Mouse (Mus musculus): ENCODE data around the gene 6820408C15Rik. TPM values are rescaled to one million over a fixed set of nuclear protein-coding genes. Genes with fewer than 3 reads are reported as not detected.
A peak's percentile ranks its signal among the peaks of the same experiment; 100 is the strongest.
"Not testable (repeated sequence)": the region's sequence is repeated elsewhere in the genome, so short reads cannot be mapped to it uniquely, and the experiment has no call there.

6820408C15Rik gene
- polyA plus RNA-seq, 1 experiment: not detected

DNA sequence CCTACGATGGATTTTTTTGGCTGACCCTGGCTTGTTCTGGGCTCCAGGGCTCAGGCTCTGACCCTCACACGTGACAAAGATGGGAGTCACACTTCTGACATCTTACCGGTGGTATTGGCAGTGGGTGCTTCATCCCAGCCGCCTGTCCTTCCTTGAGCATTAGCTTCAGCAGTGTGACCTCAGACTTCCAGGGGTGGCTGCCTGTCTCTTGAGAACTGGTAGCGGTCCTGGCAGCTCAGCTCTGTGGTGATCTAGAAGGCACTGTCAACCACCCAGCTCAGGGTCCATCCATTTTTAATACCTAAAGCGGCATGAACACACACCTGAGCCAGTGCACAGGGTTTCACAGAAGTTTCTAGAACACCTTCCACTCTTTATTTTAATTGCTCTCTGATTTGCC, 5.6 kb upstream of the 6820408C15Rik start:
- TF ChIP-seq POLR2A (IDR thresholded peaks at IDR 0.05; ENCODE audit: borderline replicate concordance, low read depth, low read length): no peak
- no peak for TF ChIP-seq CTCF (IDR thresholded peaks at IDR 0.05; ENCODE audit: low read depth, low read length)
- no peaks in the 10 kb centered on the region for H3K4me1 ChIP-seq (ENCODE audit: control insufficient read depth, insufficient read depth, low read length)
- H3K27ac ChIP-seq (ENCODE audit: insufficient read depth, low read depth, low read length): no peak overlapping the region
- H3K4me3 ChIP-seq (ENCODE audit: insufficient read depth, low read length): no peak overlapping the region

DNA sequence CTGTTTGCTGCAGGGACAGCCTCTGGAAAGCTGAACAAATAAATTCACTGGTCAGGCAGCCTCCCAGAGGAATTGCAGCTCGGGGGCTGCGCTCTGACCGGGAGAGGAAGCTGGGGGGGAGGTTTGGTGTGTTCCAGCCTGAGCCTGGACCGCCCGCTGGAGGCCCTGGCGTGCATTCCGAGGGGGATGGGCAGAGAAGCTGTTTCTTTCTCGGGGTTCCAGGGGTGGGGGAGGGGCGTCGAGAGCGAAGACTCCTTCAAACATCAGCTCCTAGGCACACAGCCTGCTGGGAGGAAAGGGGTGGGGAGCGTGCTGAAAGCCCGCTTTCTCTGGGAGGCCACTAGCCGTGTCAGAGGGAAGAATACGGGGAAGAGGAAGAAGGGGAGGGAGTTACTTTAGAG, 4.4 kb upstream of the 6820408C15Rik start:
- H3K4me1 ChIP-seq (ENCODE audit: control insufficient read depth, insufficient read depth, low read length): 0 out of 2 replicates have a peak, but pooled peaks cover 2% of the 10 kb centered on the region
- TF ChIP-seq CTCF (IDR thresholded peaks at IDR 0.05; ENCODE audit: low read depth, low read length) (no peak), POLR2A (IDR thresholded peaks at IDR 0.05; ENCODE audit: borderline replicate concordance, low read depth, low read length) (no peak)
- no peak overlapping the region for H3K4me3 ChIP-seq (ENCODE audit: insufficient read depth, low read length)
- H3K27ac ChIP-seq (ENCODE audit: insufficient read depth, low read depth, low read length): no peak overlapping the region

DNA sequence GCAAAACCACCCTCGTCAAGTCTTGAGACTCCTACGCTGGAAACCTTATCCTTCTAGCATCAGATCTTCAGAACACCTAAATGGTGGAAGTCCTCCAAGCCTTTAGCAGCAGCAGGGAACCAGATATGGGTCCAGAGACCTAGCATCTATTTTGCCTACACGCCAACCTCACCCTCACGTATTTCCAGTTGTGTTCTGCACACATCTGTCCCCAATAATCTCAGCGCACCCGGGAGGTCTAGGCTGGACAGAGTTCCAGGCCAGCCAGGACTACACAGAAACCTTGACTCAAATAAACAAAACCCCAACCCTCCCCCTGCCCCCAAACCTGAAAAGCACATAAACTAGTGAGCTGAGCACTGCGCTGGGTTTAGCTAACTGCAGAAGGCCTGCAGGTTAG, 3.9 kb upstream of the 6820408C15Rik start:
- Histone ChIP-seq H3K4me3 (ENCODE audit: insufficient read depth, low read length) (no peak overlapping the region), H3K27ac (ENCODE audit: insufficient read depth, low read depth, low read length) (no peak overlapping the region)

DNA sequence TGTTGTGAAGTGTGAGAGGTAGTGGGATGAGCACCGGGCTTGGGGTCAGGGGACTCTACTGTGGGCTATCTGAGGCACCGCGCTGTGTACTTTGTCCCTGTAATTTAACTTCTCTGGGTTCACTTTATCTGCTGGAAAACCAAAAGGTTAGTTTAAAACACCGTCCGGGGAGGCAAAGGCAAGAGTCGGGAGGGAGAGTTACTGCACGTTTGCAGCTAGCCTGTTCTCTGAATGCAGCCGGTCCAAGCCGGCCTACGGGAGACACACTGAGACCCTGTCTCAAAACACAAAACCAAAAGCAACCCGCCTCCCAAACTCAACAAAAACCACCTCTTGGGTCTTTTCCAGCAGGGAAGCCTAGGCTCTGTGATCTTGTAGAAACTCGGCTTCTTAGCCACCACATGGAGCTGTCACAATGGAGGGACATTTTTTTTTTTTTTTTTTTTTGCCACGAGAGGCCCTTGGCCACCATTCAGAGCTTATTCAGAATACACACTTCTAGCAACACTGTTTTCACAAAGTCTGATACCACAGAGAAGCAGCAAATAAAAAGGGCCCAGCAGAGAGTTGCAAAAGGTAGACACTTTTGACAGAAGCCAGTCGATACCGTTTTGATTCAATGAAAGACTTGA, 2.7 kb upstream of the 6820408C15Rik start:
- no peak overlapping the region for H3K4me3 ChIP-seq (ENCODE audit: insufficient read depth, low read length)
- TF ChIP-seq CTCF (IDR thresholded peaks at IDR 0.05; ENCODE audit: low read depth, low read length): no peak
- TF ChIP-seq POLR2A (IDR thresholded peaks at IDR 0.05; ENCODE audit: borderline replicate concordance, low read depth, low read length): no peak
- no peak overlapping the region for H3K27ac ChIP-seq (ENCODE audit: insufficient read depth, low read depth, low read length)
- H3K4me1 ChIP-seq (ENCODE audit: control insufficient read depth, insufficient read depth, low read length): 0 out of 2 replicates have a peak, but pooled peaks cover 2% of the 10 kb centered on the region

More for the DNA sequence above, 3.9 kb upstream of the 6820408C15Rik start:
- TF ChIP-seq CTCF (IDR thresholded peaks at IDR 0.05; ENCODE audit: low read depth, low read length) (no peak), POLR2A (IDR thresholded peaks at IDR 0.05; ENCODE audit: borderline replicate concordance, low read depth, low read length) (no peak)
- 0 out of 2 replicates have a peak, but pooled peaks cover 2% of the 10 kb centered on the region for H3K4me1 ChIP-seq (ENCODE audit: control insufficient read depth, insufficient read depth, low read length)

DNA sequence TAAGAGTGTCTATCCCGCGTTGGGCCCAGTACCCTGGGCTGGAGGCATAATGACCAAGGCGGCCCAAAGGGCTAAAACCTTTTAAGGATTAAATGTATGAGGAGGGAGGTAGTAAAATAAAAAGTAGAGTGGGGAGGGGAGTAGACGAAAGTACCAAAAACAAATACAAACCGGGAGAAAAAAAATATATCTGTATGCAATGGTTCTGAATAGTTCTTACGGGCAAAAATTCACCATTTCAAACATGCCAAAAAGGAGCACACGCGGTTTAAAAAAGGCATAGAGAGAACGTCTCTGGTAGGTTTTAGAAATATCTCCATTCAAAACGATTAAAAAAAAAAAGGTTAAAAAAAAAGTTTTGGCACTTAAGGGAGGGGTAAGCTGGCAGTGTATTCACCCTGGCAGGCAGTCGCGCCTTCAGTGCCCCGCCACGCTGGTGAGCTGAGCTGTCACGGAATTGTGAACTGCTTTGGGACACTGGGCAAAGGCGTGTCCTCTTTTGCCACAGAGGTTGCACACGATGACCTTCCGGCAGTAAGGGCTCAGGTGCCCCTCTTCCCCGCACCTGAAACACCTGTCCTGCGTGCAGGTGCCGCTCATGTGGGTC, 2.1 kb upstream of the 6820408C15Rik start:
- H3K4me3 ChIP-seq (ENCODE audit: insufficient read depth, low read length): no peak overlapping the region
- no peak overlapping the region for H3K27ac ChIP-seq (ENCODE audit: insufficient read depth, low read depth, low read length)
- H3K4me1 ChIP-seq (ENCODE audit: control insufficient read depth, insufficient read depth, low read length): 0 out of 2 replicates have a peak, but pooled peaks cover 2% of the 10 kb centered on the region
- TF ChIP-seq POLR2A (IDR thresholded peaks at IDR 0.05; ENCODE audit: borderline replicate concordance, low read depth, low read length) (no peak), CTCF (IDR thresholded peaks at IDR 0.05; ENCODE audit: low read depth, low read length) (no peak)

DNA sequence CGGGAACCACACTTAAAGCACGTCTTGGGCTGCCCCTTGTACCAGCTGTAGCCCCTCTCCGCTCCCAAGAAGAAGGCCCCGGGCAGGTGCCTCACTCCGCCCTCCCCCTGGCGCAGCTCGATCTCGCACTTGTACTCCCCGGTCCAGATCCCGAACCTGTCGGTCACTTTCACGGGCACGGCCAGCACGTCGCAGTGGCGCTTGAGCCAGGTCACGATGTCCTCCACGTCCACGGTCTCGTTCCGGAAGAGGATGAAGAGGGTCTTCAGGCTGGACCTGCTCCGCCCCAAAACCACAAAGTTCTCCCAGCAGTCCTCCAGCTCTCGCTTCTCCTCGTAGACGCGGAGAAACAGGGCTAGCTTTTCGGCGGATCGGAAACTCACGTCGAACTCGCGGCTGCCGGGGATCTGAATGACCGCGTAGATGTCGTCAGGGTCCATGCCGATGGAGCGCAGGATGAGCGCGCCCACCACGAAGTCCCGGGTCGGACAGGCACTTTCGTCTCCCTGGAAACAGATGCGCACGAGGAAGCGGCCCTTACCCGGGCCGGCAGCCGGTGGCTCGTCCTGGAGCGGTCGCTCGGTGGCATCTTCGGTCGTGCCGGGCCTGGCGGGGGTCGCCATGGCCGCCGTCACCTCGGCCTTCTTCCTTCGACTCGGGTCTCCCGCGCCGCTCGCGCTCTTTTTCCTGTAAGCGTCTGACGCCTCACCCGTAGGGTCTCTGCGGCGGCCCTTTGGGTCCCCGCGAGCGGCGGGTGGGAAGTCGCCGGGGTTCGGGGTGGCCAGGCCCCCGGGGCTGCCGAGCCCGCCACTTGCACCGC, 1.4 kb upstream of the 6820408C15Rik start:
- H3K4me1 ChIP-seq (ENCODE audit: control insufficient read depth, insufficient read depth, low read length): 0 out of 2 replicates have a peak, but pooled peaks cover 2% of the 10 kb centered on the region
- H3K27ac ChIP-seq (ENCODE audit: insufficient read depth, low read depth, low read length): no peak overlapping the region

DNA sequence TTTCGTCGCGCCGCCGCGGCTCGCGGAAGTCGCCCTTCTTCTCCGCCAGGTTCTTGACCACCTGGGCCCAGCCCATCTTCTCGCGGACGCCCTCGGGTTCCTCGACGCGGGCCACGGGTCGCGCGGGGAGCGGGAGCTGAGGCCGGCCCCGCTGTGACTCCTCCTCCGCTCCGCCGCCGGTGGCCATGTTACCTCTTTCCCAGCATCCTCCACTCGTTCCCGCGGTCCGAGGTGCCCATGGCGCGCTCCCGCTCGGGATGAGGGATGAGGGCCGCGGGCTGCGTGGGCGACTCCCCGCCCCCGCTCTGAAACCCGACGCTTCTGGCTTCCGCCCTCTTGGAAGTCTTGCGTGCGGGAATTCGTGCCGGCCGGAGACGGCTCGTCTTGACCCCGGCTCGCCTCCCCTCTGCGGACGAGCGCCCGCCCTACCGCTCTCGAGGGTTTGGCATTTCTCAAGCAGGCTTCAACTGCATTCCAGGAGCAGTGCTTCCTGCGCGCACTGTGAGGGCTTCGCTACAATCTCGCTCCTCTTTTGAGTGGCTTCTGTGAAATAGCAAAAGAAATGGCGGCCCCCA, 709 bp upstream of the 6820408C15Rik start, which contains the start of gene Zcchc3:
Gene Zcchc3, minus strand, starts transcription at position 437 of the 575 bp plus-strand sequence.
- TF ChIP-seq POLR2A (IDR thresholded peaks at IDR 0.05; ENCODE audit: borderline replicate concordance, low read depth, low read length): no peak
- no peak for TF ChIP-seq CTCF (IDR thresholded peaks at IDR 0.05; ENCODE audit: low read depth, low read length)
- Histone ChIP-seq H3K4me3 (ENCODE audit: insufficient read depth, low read length) (peak within 1 kb of the TSS; percentile 63), H3K4me1 (ENCODE audit: control insufficient read depth, insufficient read depth, low read length) (0 out of 2 replicates have a peak, but pooled peaks cover 2% of the 10 kb centered on the region), H3K27ac (ENCODE audit: insufficient read depth, low read depth, low read length) (no peak within 1 kb of the TSS)

More for the DNA sequence above, 1.4 kb upstream of the 6820408C15Rik start:
- H3K4me3 ChIP-seq (ENCODE audit: insufficient read depth, low read length): peak overlapping the region; percentile 63
- TF ChIP-seq POLR2A (IDR thresholded peaks at IDR 0.05; ENCODE audit: borderline replicate concordance, low read depth, low read length) (no peak), CTCF (IDR thresholded peaks at IDR 0.05; ENCODE audit: low read depth, low read length) (no peak)

DNA sequence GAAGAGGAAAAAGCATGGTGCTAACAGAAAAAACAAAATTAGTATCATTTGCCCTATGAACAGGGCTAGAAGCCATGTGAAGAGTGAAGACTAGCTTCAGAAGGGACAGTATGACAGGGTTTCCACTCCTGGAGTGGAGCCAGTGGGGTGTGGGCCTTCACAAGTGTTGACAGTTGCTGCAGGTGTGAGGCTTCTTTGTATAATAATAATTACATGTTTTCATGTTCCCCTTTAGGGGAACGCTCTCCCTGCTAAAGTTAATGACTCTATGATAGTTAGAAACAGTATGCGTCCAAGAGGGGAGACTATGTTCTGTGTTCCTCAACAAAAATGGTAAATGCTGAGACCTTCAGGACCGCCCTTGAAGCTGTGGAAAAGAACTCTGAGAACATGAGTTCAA, 399 bp downstream of the 6820408C15Rik start:
- H3K27ac ChIP-seq (ENCODE audit: insufficient read depth, low read depth, low read length): no peak overlapping the region
- no peak for TF ChIP-seq POLR2A (IDR thresholded peaks at IDR 0.05; ENCODE audit: borderline replicate concordance, low read depth, low read length)
- no peak for TF ChIP-seq CTCF (IDR thresholded peaks at IDR 0.05; ENCODE audit: low read depth, low read length)

DNA sequence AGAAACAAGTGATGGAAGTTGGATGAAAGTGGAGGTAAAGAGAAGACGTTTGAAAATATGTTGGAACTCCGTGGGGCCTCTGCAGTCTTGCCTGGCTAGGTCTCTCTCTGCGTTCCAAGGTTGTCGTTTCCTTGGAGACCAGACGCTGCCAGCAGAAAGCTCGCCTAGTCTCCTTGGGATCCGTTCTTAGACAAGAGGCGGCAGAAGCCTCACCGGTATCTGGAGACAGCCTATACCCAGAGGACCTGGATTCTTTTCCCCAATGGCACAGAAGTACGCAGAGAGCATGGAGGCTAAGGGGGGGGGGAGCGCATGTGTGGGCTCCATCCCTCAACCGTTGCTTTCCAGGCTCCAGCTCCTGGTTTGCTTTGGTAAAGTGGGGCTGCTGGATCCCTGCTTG, 12.1 kb downstream of the 6820408C15Rik start:
- Histone ChIP-seq H3K4me1 (ENCODE audit: control insufficient read depth, insufficient read depth, low read length) (no peaks in the 10 kb centered on the region), H3K27ac (ENCODE audit: insufficient read depth, low read depth, low read length) (no peak overlapping the region), H3K4me3 (ENCODE audit: insufficient read depth, low read length) (no peak overlapping the region)
- no peak for TF ChIP-seq CTCF (IDR thresholded peaks at IDR 0.05; ENCODE audit: low read depth, low read length)
- TF ChIP-seq POLR2A (IDR thresholded peaks at IDR 0.05; ENCODE audit: borderline replicate concordance, low read depth, low read length): no peak

More for the DNA sequence above, 399 bp downstream of the 6820408C15Rik start:
- no peak overlapping the region for H3K4me3 ChIP-seq (ENCODE audit: insufficient read depth, low read length)
- H3K4me1 ChIP-seq (ENCODE audit: control insufficient read depth, insufficient read depth, low read length): 0 out of 2 replicates have a peak, but pooled peaks cover 2% of the 10 kb centered on the region

DNA sequence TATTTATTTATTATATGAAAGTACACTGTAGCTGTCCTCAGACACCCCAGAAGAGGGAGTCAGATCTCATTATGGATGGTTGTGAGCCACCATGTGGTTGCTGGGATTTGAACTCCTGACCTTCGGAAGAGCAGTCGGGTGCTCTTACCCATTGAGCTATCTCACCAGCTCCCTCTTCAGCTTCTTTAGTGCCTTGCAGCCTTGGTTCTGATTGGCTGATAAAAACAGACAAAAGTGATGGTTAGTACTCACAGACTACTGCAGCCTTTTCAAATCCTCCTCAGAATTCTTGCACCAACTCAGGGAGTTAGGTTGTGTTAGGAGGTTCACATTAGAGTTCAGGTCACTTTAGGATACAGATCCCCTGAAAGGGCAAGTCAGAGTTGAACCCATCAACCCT, 13.1 kb downstream of the 6820408C15Rik start:
- H3K4me1 ChIP-seq (ENCODE audit: control insufficient read depth, insufficient read depth, low read length); H3K27ac ChIP-seq (ENCODE audit: insufficient read depth, low read depth, low read length); H3K4me3 ChIP-seq (ENCODE audit: insufficient read depth, low read length): not testable (repeated sequence)
